Mouse (Mus musculus) neural tube, embryonic 13.5 days (tissue): ENCODE measurements around the gene Sfrp2. TPM values are rescaled to one million over a fixed set of nuclear protein-coding genes. Genes with fewer than 3 reads are reported as not detected.

Experiments
- ATAC-seq: fragments of 200-750 bp; cut with Nextera tagmentation; 2 replicates; pipeline ENCODE4 v1.8.0; 2017; ENCODE audit warnings: low read depth, mild to moderate bottlenecking, moderate TSS enrichment, moderate library complexity
- H3K27ac ChIP-seq: fragments of 300-500 bp; sonication (generic); replicated peaks from 2 replicates; pipeline ENCODE4 v1.5.1; 2015; ENCODE audit warnings: moderate library complexity, mild to moderate bottlenecking, inconsistent platforms
- H3K27me3 ChIP-seq: fragments of 300-500 bp; sonication (generic); 2 replicates; pipeline ENCODE4 v1.6.1; 2015; ENCODE audit warnings: mild to moderate bottlenecking, inconsistent platforms
- H3K36me3 ChIP-seq: fragments of 300-500 bp; sonication (generic); 2 replicates; pipeline ENCODE4 v1.6.1; 2015; ENCODE audit warnings: mild to moderate bottlenecking, inconsistent platforms
- H3K4me1 ChIP-seq: fragments of 300-500 bp; sonication (generic); replicated peaks from 2 replicates; pipeline ENCODE4 v1.6.1; 2015; ENCODE audit warnings: inconsistent platforms
- H3K4me2 ChIP-seq: fragments of 300-500 bp; sonication (generic); 2 replicates; pipeline ENCODE4 v1.6.1; 2015; ENCODE audit warnings: inconsistent platforms, mild to moderate bottlenecking, moderate library complexity
- H3K4me3 ChIP-seq: fragments of 300-500 bp; sonication (generic); 2 replicates; pipeline ENCODE4 v1.5.1; 2015; ENCODE audit warnings: mild to moderate bottlenecking, inconsistent platforms
- H3K9ac ChIP-seq: fragments of 300-500 bp; sonication (generic); 2 replicates; pipeline ENCODE4 v1.6.1; 2015; ENCODE audit warnings: moderate library complexity, mild to moderate bottlenecking, inconsistent platforms
- H3K9me3 ChIP-seq: fragments of 300-500 bp; sonication (generic); 2 replicates; pipeline ENCODE4 v1.6.1; 2016; ENCODE audit warnings: inconsistent platforms
- whole genome bisulfite sequencing: fragments of 180-500 bp; shearing (Covaris S2); methylation state at CpG from one replicate; pipeline ENCODE4 v1.1.7; 2015; 5-methylcytosine and 5-hydroxymethylcytosine counted together
- polyA plus RNA-seq: library from polyadenylated mRNA; unstranded; fragments of >200 nt; fragmentation: Nextera tagmentation; extraction: Ambion mirVana; gene quantifications from 2 replicates; pipeline ENCODE4 v1.2.1, GENCODE M21; 2015

Sfrp2 gene
- polyA plus RNA-seq, 1 experiment from 2014 or later = 97.3 TPM

DNA sequence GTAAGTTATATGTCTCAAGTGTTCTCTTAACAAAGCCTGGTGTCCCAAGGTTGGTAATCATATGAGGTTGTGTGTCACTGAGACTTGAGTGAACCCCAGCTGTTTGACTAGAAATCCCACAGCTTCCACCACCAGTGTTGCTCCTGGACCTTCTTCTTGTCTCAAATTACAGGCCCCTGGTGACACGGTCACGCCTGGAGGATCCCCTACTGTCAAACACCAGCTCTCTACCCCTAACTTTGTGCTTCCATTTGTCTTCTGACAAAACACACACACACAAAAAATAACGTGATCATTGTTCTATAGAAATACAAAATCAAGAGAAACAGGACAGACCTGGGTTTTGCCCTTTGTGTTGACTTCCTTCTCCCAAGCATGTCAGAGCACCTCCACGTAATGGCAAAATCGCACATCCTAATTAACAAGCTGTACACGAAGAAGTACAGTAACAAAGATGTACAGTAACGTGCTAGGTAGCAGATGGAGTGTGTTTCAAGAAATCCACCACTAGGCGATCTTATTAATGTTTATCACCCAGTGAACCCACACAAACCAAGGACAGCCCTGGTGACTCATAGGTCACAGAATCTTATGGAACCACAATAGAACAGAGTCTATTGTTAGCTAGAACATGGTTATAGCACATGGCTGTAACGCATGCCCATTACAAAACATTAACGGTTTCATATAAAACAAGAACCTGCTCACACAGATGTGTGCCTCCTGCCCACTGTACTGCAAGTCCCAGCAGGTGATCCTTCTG is 15.5 kb downstream of the Sfrp2 start:
- WGBS = 82% methylated on average over 10 of the region's 10 CpGs

DNA sequence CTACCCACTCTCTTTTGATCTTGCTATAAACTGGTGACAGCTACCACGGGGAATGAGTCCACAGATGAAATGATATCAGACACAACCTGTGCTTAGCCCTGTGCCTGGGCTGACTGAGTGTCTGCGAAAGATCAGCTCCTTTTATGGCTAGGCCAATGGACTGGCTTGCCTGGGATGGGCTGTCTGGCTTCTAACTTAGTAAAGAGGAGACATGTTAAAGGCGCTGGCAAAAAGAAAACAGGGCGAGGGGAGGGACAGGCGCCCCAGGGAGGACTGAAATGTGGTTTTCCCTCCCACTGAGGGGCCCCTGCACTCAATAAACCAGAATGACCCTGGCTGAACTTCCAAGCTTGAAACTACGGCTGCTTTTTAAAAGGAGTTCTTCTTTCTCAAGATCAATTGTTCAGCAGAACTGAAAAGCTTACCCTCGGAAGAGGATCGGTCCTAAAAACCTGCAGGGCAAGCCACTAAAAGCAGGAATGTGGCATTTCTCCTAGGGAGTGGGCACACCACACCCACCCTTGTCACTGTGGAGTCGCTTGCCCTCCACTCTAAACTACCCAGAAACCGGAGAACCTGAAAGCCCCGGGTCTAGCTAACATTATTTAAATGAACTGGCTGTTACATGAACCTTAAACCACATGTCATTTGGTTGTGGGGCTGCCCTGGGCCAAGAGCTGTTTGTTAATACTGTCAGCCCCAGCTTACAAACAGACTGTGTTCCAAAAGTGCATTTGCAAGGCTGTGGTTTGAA is 17.8 kb downstream of the Sfrp2 start:
- 0 out of 2 replicates have a peak overlapping the region, but pooled peaks have one; percentile 18 for H3K27ac ChIP-seq
- no peaks in the 10 kb centered on the region for H3K36me3 ChIP-seq

More for the DNA sequence above, 15.5 kb downstream of the Sfrp2 start:
- no peaks in the 10 kb centered on the region; the same call in 1 of the 2 replicates for H3K9me3 ChIP-seq
- H3K36me3 ChIP-seq = no peaks in the 10 kb centered on the region
- no peak for ATAC-seq
- H3K9ac ChIP-seq = no peak overlapping the region
- H3K4me1 ChIP-seq = peaks cover 17% of the 10 kb centered on the region
- no peaks in the 10 kb centered on the region; the same call in 1 of the 2 replicates for H3K27me3 ChIP-seq
- H3K4me2 ChIP-seq = no peak overlapping the region
- H3K4me3 ChIP-seq = no peak overlapping the region
- no peak overlapping the region for H3K27ac ChIP-seq

DNA sequence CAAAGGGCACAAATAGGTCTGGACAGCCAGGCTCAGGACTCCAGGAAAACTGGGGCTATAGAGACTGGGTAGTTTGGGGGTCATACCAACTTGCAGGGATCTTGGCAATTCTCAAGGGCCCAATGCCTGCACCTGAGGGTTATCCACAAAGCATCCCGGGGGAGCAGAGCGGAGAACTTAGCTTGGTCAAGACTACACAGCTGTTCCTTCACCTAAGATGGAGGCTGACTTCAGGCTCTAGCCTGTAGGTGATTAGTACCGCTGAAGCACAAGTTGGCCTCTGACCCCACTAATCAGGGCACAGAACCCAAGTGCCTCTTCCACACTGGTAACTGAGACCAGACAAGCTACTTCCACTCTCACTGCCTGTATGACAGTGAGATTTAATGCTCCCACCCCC is 18.6 kb downstream of the Sfrp2 start:
- peaks cover 16% of the 10 kb centered on the region for H3K27me3 ChIP-seq
- H3K4me1 ChIP-seq = peaks cover 22% of the 10 kb centered on the region
- H3K27ac ChIP-seq = no peak overlapping the region
- no peaks in the 10 kb centered on the region; the same call in 1 of the 2 replicates for H3K9me3 ChIP-seq
- no peaks in the 10 kb centered on the region for H3K36me3 ChIP-seq
- no peak for ATAC-seq
- WGBS = 48% methylated on average over 3 of the region's 3 CpGs
- H3K4me2 ChIP-seq = no peak overlapping the region
- H3K9ac ChIP-seq = no peak overlapping the region
- H3K4me3 ChIP-seq = no peak overlapping the region

More for the DNA sequence above, 17.8 kb downstream of the Sfrp2 start:
- ATAC-seq = peak; percentile 32; the same call in 1 of the 2 replicates
- H3K4me1 ChIP-seq = peaks cover 17% of the 10 kb centered on the region
- 6% methylated on average over 11 of the region's 11 CpGs for WGBS
- peaks cover 10% of the 10 kb centered on the region for H3K27me3 ChIP-seq
- H3K9me3 ChIP-seq = no peaks in the 10 kb centered on the region; the same call in 1 of the 2 replicates
- 0 out of 2 replicates have a peak overlapping the region, but pooled peaks have one; percentile 4 for H3K4me2 ChIP-seq
- no peak overlapping the region for H3K4me3 ChIP-seq
- no peak overlapping the region for H3K9ac ChIP-seq

DNA sequence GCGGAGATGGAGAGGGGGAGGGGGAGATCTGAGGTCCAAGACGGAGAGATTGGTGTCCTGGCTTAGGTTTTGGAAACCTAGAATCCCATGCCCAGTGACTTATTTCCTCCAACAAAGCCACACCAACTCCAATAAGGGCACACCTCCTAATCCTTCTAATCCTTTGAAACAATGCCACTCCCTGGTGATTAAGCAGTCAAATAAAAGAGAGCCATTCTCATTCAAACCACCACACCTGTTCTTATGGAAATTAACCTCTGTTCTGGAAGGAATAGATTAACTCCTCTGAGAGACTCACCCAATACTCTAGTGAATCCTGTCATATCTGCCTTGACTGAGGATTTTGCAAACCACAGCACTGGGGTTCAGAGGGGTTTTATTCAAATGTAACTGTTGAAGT is 21.0 kb downstream of the Sfrp2 start:
- peaks cover 16% of the 10 kb centered on the region for H3K27me3 ChIP-seq
- no peaks in the 10 kb centered on the region; the same call in 1 of the 2 replicates for H3K9me3 ChIP-seq
- no peak overlapping the region for H3K4me2 ChIP-seq
- no peaks in the 10 kb centered on the region for H3K36me3 ChIP-seq
- 94% methylated on average over 2 of the region's 2 CpGs for WGBS
- no peak overlapping the region for H3K4me3 ChIP-seq
- ATAC-seq = no peak
- H3K4me1 ChIP-seq = peaks cover 22% of the 10 kb centered on the region
- no peak overlapping the region for H3K9ac ChIP-seq
- no peak overlapping the region for H3K27ac ChIP-seq

DNA sequence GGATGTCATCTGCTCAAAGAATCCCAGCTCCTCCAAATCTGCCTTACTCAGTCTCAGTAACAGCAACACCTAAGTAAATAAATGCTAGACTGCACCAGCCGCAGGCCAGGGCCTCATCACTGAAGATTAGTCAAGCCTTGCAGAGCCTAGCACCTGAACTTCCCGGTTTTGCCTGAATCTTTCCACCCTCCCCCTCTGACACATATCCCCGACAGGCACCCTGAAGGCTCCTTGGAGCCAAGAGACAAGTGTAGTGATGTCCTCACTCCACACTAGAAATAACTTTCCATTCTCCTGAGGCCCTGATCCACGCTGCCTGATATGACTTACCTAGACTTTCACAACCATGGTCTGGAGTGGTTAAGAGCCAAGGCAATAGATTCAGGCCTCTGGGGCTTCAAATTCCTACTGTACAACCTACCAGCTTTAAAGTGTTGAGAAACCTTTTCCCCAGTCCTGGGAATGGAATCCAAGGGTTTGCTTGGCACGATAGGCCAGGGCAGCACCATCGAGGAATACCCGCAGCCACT is 21.7 kb downstream of the Sfrp2 start:
- Histone ChIP-seq H3K27ac (no peak overlapping the region), H3K36me3 (no peaks in the 10 kb centered on the region), H3K9me3 (no peaks in the 10 kb centered on the region; the same call in 1 of the 2 replicates), H3K9ac (no peak overlapping the region), H3K4me1 (peaks cover 22% of the 10 kb centered on the region), H3K27me3 (peaks cover 16% of the 10 kb centered on the region), H3K4me3 (no peak overlapping the region), H3K4me2 (no peak overlapping the region)
- 89% methylated on average over 7 of the region's 7 CpGs for WGBS
- ATAC-seq = no peak

DNA sequence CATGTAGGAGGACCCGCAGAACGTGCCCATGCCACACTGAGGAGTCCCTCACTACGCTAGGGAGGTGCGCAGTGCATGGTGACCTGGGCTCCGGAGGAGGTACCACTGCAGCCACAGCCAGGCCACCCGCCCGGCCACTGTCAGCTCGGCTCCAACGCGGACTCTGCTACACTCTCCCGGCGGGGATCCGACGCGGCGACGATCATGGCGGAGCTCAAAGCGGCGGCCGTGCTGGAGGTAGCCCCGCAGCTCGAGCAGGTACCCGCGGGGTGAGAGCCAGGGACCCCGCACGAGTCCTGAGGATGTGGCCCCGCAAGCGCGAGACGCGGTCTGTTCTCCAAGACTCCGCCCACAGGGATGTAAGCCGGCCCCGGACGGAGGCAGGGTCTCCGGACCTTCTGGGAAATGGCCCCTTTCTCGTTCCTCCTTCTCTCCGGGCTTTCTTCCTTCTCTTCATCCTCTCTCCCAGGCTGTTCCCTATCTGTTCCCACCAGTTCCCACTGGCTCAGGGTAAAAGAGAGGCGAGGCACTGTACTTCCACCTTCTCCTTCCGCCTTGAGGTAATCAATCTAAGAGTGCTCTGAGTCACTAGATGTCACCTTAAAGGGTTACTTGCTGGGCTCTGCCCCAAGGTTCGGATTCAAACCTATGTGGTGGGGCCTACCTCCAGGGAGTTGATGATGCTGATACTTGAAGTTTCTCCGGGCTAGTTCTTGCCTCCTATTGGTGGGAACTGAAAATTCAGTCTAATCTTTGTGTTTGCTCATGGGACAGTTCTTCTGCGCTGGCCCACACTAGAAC is 23.7 kb downstream of the Sfrp2 start:
- H3K27me3 ChIP-seq = peaks cover 16% of the 10 kb centered on the region
- no peak overlapping the region for H3K27ac ChIP-seq
- H3K9ac ChIP-seq = peak overlapping the region; percentile 75
- peaks cover 8% of the 10 kb centered on the region; the same call in 1 of the 2 replicates for H3K4me1 ChIP-seq
- ATAC-seq = peak; percentile 87
- no peaks in the 10 kb centered on the region; the same call in 1 of the 2 replicates for H3K9me3 ChIP-seq
- H3K4me2 ChIP-seq = peak overlapping the region; percentile 83
- H3K36me3 ChIP-seq = no peaks in the 10 kb centered on the region
- WGBS = 3% methylated on average over 44 of the region's 44 CpGs
- peak overlapping the region; percentile 59 for H3K4me3 ChIP-seq

DNA sequence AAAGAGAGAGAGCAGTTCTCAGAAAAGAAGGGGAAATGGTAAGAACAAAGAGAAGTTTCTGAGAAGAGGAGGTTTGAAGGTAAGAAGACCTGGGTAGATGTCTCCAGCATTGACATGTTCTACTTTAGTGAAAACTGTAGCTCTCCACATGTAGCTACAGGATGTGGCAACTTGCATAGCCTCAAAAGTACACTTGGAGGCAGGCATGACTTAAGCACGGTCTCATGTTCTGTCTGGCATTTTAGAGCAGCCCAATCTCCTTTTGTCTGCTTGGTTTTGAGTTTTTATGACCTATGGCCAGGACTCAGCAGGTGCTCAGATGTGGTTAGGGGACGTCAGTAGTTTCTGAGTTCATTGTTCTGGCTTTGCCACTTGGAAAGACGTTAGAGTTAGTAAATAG is 25.3 kb downstream of the Sfrp2 start:
- Histone ChIP-seq H3K9ac (no peak overlapping the region), H3K4me2 (no peak overlapping the region), H3K36me3 (no peaks in the 10 kb centered on the region), H3K27me3 (peaks cover 16% of the 10 kb centered on the region), H3K4me1 (0 out of 2 replicates have a peak, but pooled peaks cover 6% of the 10 kb centered on the region), H3K9me3 (no peaks in the 10 kb centered on the region; the same call in 1 of the 2 replicates), H3K27ac (no peak overlapping the region), H3K4me3 (no peak overlapping the region)
- ATAC-seq = no peak
- 51% methylated on average over 3 of the region's 3 CpGs for WGBS

DNA sequence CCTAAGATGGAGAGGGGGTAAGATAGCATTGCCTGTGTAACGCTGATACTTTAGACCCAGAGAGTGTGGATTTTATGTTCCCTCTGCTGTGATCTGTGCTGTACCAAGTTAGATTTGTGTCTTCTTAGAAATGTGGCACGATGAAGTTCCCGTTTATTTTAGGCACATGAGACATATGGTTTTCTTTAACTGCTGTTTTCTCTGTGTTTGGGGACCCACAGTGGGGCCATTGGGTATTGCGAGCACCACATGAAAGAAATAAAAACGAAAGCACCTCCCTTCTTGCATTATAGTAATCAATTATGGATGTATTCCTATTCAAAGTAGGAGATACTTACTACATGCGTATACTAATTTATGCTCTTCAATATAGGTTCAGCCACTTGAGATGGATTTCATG is 31.0 kb downstream of the Sfrp2 start:
- Histone ChIP-seq H3K9me3 (0 out of 2 replicates have a peak, but pooled peaks cover 3% of the 10 kb centered on the region), H3K36me3 (no peaks in the 10 kb centered on the region), H3K27me3 (no peaks in the 10 kb centered on the region), H3K4me3 (no peak overlapping the region), H3K27ac (no peak overlapping the region), H3K9ac (no peak overlapping the region), H3K4me1 (0 out of 2 replicates have a peak, but pooled peaks cover 5% of the 10 kb centered on the region), H3K4me2 (no peak overlapping the region)
- ATAC-seq = no peak
- 54% methylated on average over 6 of the region's 6 CpGs for WGBS

DNA sequence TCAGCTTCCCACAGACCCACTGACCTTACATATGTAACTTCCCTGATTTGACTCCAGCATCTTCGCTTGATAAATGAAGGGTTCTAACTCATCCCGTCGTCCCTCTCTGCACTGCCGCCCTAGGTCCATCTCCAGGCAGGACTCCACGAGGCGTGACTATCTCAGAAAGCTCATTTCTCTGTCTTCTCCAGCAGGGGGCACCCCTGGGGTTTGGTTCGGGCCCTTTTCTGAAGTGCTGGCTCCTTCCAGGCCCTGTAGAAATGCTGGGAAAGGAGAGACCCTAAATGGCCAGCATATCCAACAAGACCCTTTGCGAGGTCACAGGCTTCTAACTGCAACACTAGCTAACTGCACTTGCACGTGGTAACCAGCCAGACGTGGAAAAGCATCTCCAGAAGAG is 31.7 kb downstream of the Sfrp2 start:
- Histone ChIP-seq H3K27ac (no peak overlapping the region), H3K4me1 (0 out of 2 replicates have a peak, but pooled peaks cover 5% of the 10 kb centered on the region), H3K9ac (no peak overlapping the region), H3K4me2 (no peak overlapping the region), H3K9me3 (0 out of 2 replicates have a peak, but pooled peaks cover 3% of the 10 kb centered on the region), H3K36me3 (no peaks in the 10 kb centered on the region), H3K27me3 (no peaks in the 10 kb centered on the region), H3K4me3 (no peak overlapping the region)
- no peak; the same call in 1 of the 2 replicates for ATAC-seq
- WGBS = 3% methylated on average over 10 of the region's 10 CpGs

DNA sequence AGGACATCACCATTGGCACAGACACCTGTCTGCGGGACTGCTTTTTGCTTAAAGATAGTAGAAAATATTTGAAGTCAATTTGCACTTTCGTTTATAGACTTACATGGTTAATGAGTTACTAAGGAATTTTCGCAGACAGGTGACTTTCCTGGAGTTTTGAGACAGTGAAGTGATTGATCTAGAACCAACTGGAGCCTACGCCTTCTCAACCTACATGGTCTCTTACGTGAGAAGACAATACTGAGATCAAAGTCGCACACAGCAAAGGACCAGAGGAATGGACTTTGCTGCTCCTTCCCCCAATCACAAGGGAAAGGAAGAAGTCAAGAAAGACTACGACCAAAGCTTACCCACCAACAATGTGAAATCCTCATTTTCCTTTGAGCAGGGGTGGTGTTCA is 33.4 kb downstream of the Sfrp2 start:
- ATAC-seq = no peak

DNA sequence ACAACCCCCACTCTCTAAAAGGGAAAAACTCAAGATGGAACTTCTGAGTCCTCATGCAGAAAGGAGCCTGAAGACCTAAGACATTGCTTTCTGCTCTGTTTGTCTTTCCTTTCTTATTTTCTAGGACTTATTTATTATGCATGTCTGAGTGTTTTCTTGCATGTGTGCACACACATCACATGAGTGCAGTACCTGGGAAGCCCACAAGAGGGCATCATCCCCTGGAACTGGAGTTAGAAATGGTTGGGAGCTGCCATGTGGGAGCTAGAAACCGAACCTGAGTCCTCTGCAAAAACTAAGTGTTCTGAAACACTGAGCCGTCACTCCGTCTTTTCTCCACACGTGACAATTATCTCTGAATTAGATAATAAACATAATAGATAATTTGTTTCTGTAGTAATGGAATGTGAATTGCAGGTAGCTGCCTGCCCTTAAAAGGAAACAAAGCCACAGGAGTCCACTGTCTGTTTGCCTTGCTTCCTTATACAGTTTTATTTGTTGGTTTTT is 35.6 kb downstream of the Sfrp2 start:
- H3K4me3 ChIP-seq = no peak overlapping the region
- H3K27ac ChIP-seq = no peak overlapping the region
- 0 out of 2 replicates have a peak, but pooled peaks cover 5% of the 10 kb centered on the region for H3K4me1 ChIP-seq
- H3K27me3 ChIP-seq = no peaks in the 10 kb centered on the region
- no peaks in the 10 kb centered on the region for H3K36me3 ChIP-seq
- 0 out of 2 replicates have a peak, but pooled peaks cover 3% of the 10 kb centered on the region for H3K9me3 ChIP-seq
- no peak overlapping the region for H3K4me2 ChIP-seq
- 98% methylated on average over 4 of the region's 4 CpGs for WGBS
- H3K9ac ChIP-seq = no peak overlapping the region
- ATAC-seq = no peak

More for the DNA sequence above, 33.4 kb downstream of the Sfrp2 start:
- no peak overlapping the region for H3K9ac ChIP-seq
- H3K4me3 ChIP-seq = no peak overlapping the region
- 0 out of 2 replicates have a peak, but pooled peaks cover 3% of the 10 kb centered on the region for H3K9me3 ChIP-seq
- no peaks in the 10 kb centered on the region for H3K27me3 ChIP-seq
- H3K4me1 ChIP-seq = 0 out of 2 replicates have a peak, but pooled peaks cover 5% of the 10 kb centered on the region
- WGBS = 91% methylated on average over 7 of the region's 7 CpGs
- H3K27ac ChIP-seq = no peak overlapping the region
- H3K36me3 ChIP-seq = no peaks in the 10 kb centered on the region
- no peak overlapping the region for H3K4me2 ChIP-seq
